Mouse (Mus musculus) olfactory bulb, adult 2 months (tissue): ENCODE measurements around the gene Zfp750.

Experiments used
- CTCF ChIP-seq: fragments of 200-500 bp; IDR thresholded peaks from 2 replicates; pipeline ENCODE4 v1.5.1; 2012; ENCODE audit warnings: low read depth, mild to moderate bottlenecking, low read length, moderate library complexity; ENCODE audit not compliant: insufficient read depth
- POLR2A ChIP-seq: fragments of 200-500 bp; IDR thresholded peaks from 2 replicates; pipeline ENCODE4 v1.6.1; 2012; ENCODE audit warnings: mild to moderate bottlenecking, low read depth, low read length, moderate library complexity; ENCODE audit not compliant: insufficient read depth

DNA sequence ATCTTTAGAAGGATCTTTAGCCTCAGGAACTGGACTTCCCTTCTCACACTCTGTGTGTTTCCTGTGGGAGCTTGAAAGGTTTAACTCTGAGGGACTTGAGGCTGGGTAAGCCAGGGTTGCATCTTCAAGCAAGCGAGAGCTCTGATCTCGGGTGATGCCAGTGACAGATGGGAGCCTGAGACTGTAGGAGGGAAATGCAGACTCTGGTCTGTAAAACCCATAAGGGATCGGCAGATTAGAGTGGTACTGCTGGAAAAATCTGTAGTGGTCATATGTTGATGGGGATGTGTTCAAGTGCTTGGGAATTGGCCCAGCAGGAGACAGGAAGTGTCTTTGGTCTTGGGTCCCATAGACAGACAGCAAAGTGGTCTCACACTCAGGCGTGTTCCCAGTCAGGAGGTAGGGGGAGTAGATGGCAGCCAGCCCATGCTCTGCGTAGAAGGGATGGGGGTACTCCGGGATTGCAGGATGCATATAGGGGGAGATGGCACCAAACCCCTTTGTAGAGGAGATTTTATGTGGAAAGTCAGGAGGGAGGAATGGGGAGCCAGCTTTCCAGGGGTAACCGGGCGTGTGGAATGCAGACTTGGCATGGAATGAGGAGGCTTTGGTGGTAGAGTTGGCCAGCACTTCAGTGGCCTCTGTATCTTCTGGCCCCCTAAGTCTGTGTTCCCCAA lies 6.1 kb downstream of the Zfp750 start:
- no peak for TF ChIP-seq CTCF
- no peak for TF ChIP-seq POLR2A
